Mouse (Mus musculus) lung, postnatal 10 days (tissue): ENCODE measurements at regions not wholly inside any gene's neighbourhood (a gene's known extent, or its start where the extent isn't known, plus 50 kb on each side); places are given as distances from the start of the nearest gene placed in this dataset.

ENCODE experiments used
- DNase-seq: peaks from one replicate; pipeline ENCODE4 v3.0.0; 2021

GRCm38 (mm10) chr11:7317409-7317970, 103.8 kb upstream of the Igfbp3 start:
- DNase-seq, result no peak

GRCm38 (mm10) chr11:7296252-7296651, 82.5 kb upstream of the Igfbp3 start:
- DNase-seq, result no peak

- DNase-seq, result no peak
Observed at GRCm38 (mm10) chr11:7289242-7289938, 75.7 kb upstream of the Igfbp3 start.

- no peak for DNase-seq
Observed at GRCm38 (mm10) chr11:7284836-7285490, 71.2 kb upstream of the Igfbp3 start.

GRCm38 (mm10) chr11:7282981-7283380, 69.3 kb upstream of the Igfbp3 start:
- DNase-seq, result no peak

GRCm38 (mm10) chr11:7282188-7282587, 68.5 kb upstream of the Igfbp3 start:
- DNase-seq, result no peak

- no peak for DNase-seq
Observed at GRCm38 (mm10) chr11:7281656-7282055, 67.9 kb upstream of the Igfbp3 start.

- no peak for DNase-seq
Observed at GRCm38 (mm10) chr11:7279891-7280290, 66.2 kb upstream of the Igfbp3 start.

- DNase-seq, result no peak
Observed at GRCm38 (mm10) chr11:7272543-7272942, 58.8 kb upstream of the Igfbp3 start.

GRCm38 (mm10) chr11:7270916-7271315, 57.2 kb upstream of the Igfbp3 start:
- no peak for DNase-seq

- no peak for DNase-seq
Observed at GRCm38 (mm10) chr11:7263971-7264370, 50.2 kb upstream of the Igfbp3 start.
